Mouse (Mus musculus) heart, embryonic 14.5 days (tissue): ENCODE results near the gene Ndufb7. TPM values are rescaled to one million over a fixed set of nuclear protein-coding genes. Genes with fewer than 3 reads are reported as not detected.

Experiments
- ATAC-seq: fragments of 200-750 bp; cut with Nextera tagmentation; 2 replicates; pipeline ENCODE4 v1.8.0; 2017; ENCODE audit warnings: low read depth, moderate TSS enrichment; ENCODE audit not compliant: insufficient number of reproducible peaks, insufficient read depth, low FRiP score
- H3K27ac ChIP-seq, 2 experiments: fragments of 200-500 bp in 1 of 2; fragments of 300-500 bp in 1 of 2; sonication (generic) in 1 of 2; replicated peaks in 1 of 2; 2 replicates each; pipeline ENCODE4 v1.5.1; 2012 to 2014; ENCODE audit warnings: low read depth in 2 of 2, low read length in 2 of 2, control low read depth in 1 of 2, mild to moderate bottlenecking in 1 of 2, mixed read lengths in 1 of 2; ENCODE audit not compliant: control insufficient read depth in 1 of 2, insufficient read depth in 1 of 2
- H3K27me3 ChIP-seq: fragments of 300-500 bp; sonication (generic); 2 replicates; pipeline ENCODE4 v1.6.1; 2014; ENCODE audit warnings: mild to moderate bottlenecking, low read length, control low read depth; ENCODE audit not compliant: control insufficient read depth, insufficient read depth
- H3K36me3 ChIP-seq: fragments of 300-500 bp; sonication (generic); 2 replicates; pipeline ENCODE4 v1.6.1; 2014; ENCODE audit warnings: mild to moderate bottlenecking, control low read depth, low read length, mixed read lengths; ENCODE audit not compliant: control insufficient read depth, insufficient read depth
- H3K4me1 ChIP-seq, 2 experiments: fragments of 200-500 bp in 1 of 2; fragments of 300-500 bp in 1 of 2; sonication (generic) in 1 of 2; 2 replicates each; pipeline ENCODE4 v1.6.1; 2012 to 2014; ENCODE audit warnings: low read length in 2 of 2, control low read depth in 1 of 2, mixed read lengths in 1 of 2; ENCODE audit not compliant: control insufficient read depth in 2 of 2, insufficient read depth in 2 of 2
- H3K4me2 ChIP-seq: fragments of 300-500 bp; sonication (generic); 2 replicates; pipeline ENCODE4 v1.6.1; 2014; ENCODE audit warnings: mild to moderate bottlenecking, low read length
- H3K4me3 ChIP-seq, 2 experiments: fragments of 200-500 bp in 1 of 2; fragments of 300-500 bp in 1 of 2; sonication (generic) in 1 of 2; 2 replicates each; pipeline ENCODE4 v1.5.1; 2012 to 2014; ENCODE audit warnings: low read length in 2 of 2, mild to moderate bottlenecking in 2 of 2, control low read depth in 1 of 2, low read depth in 1 of 2, moderate library complexity in 1 of 2; ENCODE audit not compliant: control insufficient read depth in 1 of 2, insufficient read depth in 1 of 2
- H3K9ac ChIP-seq: fragments of 300-500 bp; sonication (generic); 2 replicates; pipeline ENCODE4 v1.6.1; 2014; ENCODE audit warnings: mild to moderate bottlenecking, low read length
- H3K9me3 ChIP-seq: fragments of 300-500 bp; sonication (generic); 2 replicates; pipeline ENCODE4 v1.6.1; 2016; ENCODE audit warnings: low read length, control low read depth; ENCODE audit not compliant: control insufficient read depth
- WGBS: fragments of 180-500 bp; shearing (Covaris S2); extraction: QIAGEN DNeasy Blood & Tissue Kit; methylation state at CpG from one replicate; pipeline ENCODE4 v1.1.7; 2014; 5-methylcytosine and 5-hydroxymethylcytosine counted together
- polyA plus RNA-seq: library from polyadenylated mRNA; unstranded; fragments of >200 nt; fragmentation: Nextera tagmentation; extraction: Ambion mirVana; gene quantifications from 2 replicates; pipeline ENCODE4 v1.2.1, GENCODE M21; 2014

Gene Ndufb7
- polyA plus RNA-seq, 1 experiment from 2014 or later = 718 TPM

GRCm38 (mm10) chr8:83576921-83577320 is 10.4 kb downstream of the Ndufb7 start:
- H3K27ac ChIP-seq = peak overlapping the region; percentile 98
- 0 out of 2 replicates have a peak, but pooled peaks have one; percentile 0 for ATAC-seq
- no peaks in the 10 kb centered on the region for H3K27me3 ChIP-seq
- no peaks in the 10 kb centered on the region for H3K9me3 ChIP-seq
- peaks cover 28% of the 10 kb centered on the region for H3K36me3 ChIP-seq
- H3K4me1 ChIP-seq = peaks cover 58 to 79% of the 10 kb centered on the region in 2 experiments
- peak overlapping the region; percentile 69 for H3K9ac ChIP-seq
- H3K4me2 ChIP-seq = peak overlapping the region; percentile 52
- peak overlapping the region in 1 of 2 experiments; percentile 21; a peak in 1 of 4 replicates for H3K4me3 ChIP-seq
- 41% methylated on average over 4 of the region's 4 CpGs for WGBS

GRCm38 (mm10) chr8:83577384-83577791 is 10.9 kb downstream of the Ndufb7 start:
- 37% methylated on average over 9 of the region's 9 CpGs for WGBS
- Histone ChIP-seq H3K36me3 (peaks cover 23% of the 10 kb centered on the region), H3K9ac (peak overlapping the region; percentile 69), H3K4me2 (peak overlapping the region; percentile 52), H3K27ac (peak overlapping the region; percentile 98), H3K4me1 (peaks cover 58 to 79% of the 10 kb centered on the region in 2 experiments), H3K4me3 (no peak overlapping the region), H3K27me3 (no peaks in the 10 kb centered on the region), H3K9me3 (no peaks in the 10 kb centered on the region)
- ATAC-seq = peak; percentile 29

- peak overlapping the region; percentile 68 for H3K9ac ChIP-seq
- ATAC-seq = peak; percentile 32; the same call in 1 of the 2 replicates
- peak overlapping the region; percentile 98 for H3K27ac ChIP-seq
- H3K36me3 ChIP-seq = peaks cover 15% of the 10 kb centered on the region
- H3K4me3 ChIP-seq = no peak overlapping the region
- peak overlapping the region; percentile 35 for H3K4me2 ChIP-seq
- no peaks in the 10 kb centered on the region for H3K9me3 ChIP-seq
- 32% methylated on average over 17 of the region's 17 CpGs for WGBS
- H3K4me1 ChIP-seq = peaks cover 58 to 76% of the 10 kb centered on the region in 2 experiments
- no peaks in the 10 kb centered on the region for H3K27me3 ChIP-seq
Measured at GRCm38 (mm10) chr8:83578131-83579055, 11.9 kb downstream of the Ndufb7 start.

- peaks cover 50 to 64% of the 10 kb centered on the region in 2 experiments for H3K4me1 ChIP-seq
- no peak overlapping the region for H3K4me3 ChIP-seq
- no peak for ATAC-seq
- H3K36me3 ChIP-seq = peaks cover 19% of the 10 kb centered on the region
- H3K9ac ChIP-seq = peak overlapping the region; percentile 68; the same call in 1 of the 2 replicates
- no peaks in the 10 kb centered on the region for H3K9me3 ChIP-seq
- no peak overlapping the region for H3K4me2 ChIP-seq
- H3K27me3 ChIP-seq = no peaks in the 10 kb centered on the region
- H3K27ac ChIP-seq = peak overlapping the region; percentile 98
- 89% methylated on average over 8 of the region's 8 CpGs for whole genome bisulfite sequencing
Measured at GRCm38 (mm10) chr8:83579676-83580075, 13.2 kb downstream of the Ndufb7 start.

- no peaks in the 10 kb centered on the region for H3K27me3 ChIP-seq
Measured at GRCm38 (mm10) chr8:83580826-83581225, 14.4 kb downstream of the Ndufb7 start.

GRCm38 (mm10) chr8:83582226-83582625 is 15.8 kb downstream of the Ndufb7 start:
- ATAC-seq = no peak
- Histone ChIP-seq H3K9me3 (no peaks in the 10 kb centered on the region), H3K27ac (no peak overlapping the region), H3K27me3 (no peaks in the 10 kb centered on the region), H3K9ac (no peak overlapping the region), H3K4me2 (no peak overlapping the region), H3K36me3 (peaks cover 39% of the 10 kb centered on the region), H3K4me3 (no peak overlapping the region), H3K4me1 (peaks cover 33 to 47% of the 10 kb centered on the region in 2 experiments)
- 85% methylated on average over 8 of the region's 8 CpGs for WGBS

More at GRCm38 (mm10) chr8:83580826-83581225, 14.4 kb downstream of the Ndufb7 start:
- Histone ChIP-seq H3K4me3 (no peak overlapping the region), H3K4me1 (peaks cover 42 to 60% of the 10 kb centered on the region in 2 experiments), H3K9me3 (no peaks in the 10 kb centered on the region), H3K9ac (no peak overlapping the region), H3K36me3 (peaks cover 29% of the 10 kb centered on the region), H3K27ac (no peak overlapping the region), H3K4me2 (no peak overlapping the region)
- WGBS = 85% methylated on average over 8 of the region's 8 CpGs
- no peak for ATAC-seq

GRCm38 (mm10) chr8:83583236-83583635 is 16.8 kb downstream of the Ndufb7 start:
- peaks cover 47% of the 10 kb centered on the region for H3K36me3 ChIP-seq
- H3K27ac ChIP-seq = no peak overlapping the region
- no peak for ATAC-seq
- H3K9me3 ChIP-seq = no peaks in the 10 kb centered on the region
- peaks cover 27 to 47% of the 10 kb centered on the region in 2 experiments for H3K4me1 ChIP-seq
- H3K9ac ChIP-seq = no peak overlapping the region
- H3K4me2 ChIP-seq = no peak overlapping the region
- H3K27me3 ChIP-seq = no peaks in the 10 kb centered on the region
- no peak overlapping the region for H3K4me3 ChIP-seq
- WGBS = 86% methylated on average over 15 of the region's 15 CpGs
